Mouse (Mus musculus) hindbrain, embryonic 11.5 days (tissue): Measurements from ENCODE around the gene 1700012B07Rik. TPM values are rescaled to one million over a fixed set of nuclear protein-coding genes. Genes with fewer than 3 reads are reported as not detected.
A peak's percentile ranks its signal among the peaks of the same experiment; 100 is the strongest.

Experiments
- ATAC-seq: fragments of 200-750 bp; cut with Nextera tagmentation; 2 replicates; pipeline ENCODE4 v1.8.0; 2017; ENCODE audit warnings: mild to moderate bottlenecking, moderate TSS enrichment, moderate library complexity; ENCODE audit not compliant: low FRiP score
- DNase-seq: peaks from one replicate; pipeline ENCODE4 v3.0.0-alpha.2; 2015; ENCODE audit warnings: low spot score
- H3K27ac ChIP-seq: fragments of 300-500 bp; sonication (generic); 2 replicates; pipeline ENCODE4 v1.5.1; 2014; ENCODE audit warnings: mild to moderate bottlenecking, low read depth, low read length
- H3K27me3 ChIP-seq: fragments of 300-500 bp; sonication (generic); 2 replicates; pipeline ENCODE4 v1.6.1; 2014; ENCODE audit warnings: mild to moderate bottlenecking, low read length, moderate library complexity, mixed read lengths; ENCODE audit not compliant: control insufficient read depth, insufficient read depth
- H3K36me3 ChIP-seq: fragments of 300-500 bp; sonication (generic); 2 replicates; pipeline ENCODE4 v1.6.1; 2014; ENCODE audit warnings: mild to moderate bottlenecking, low read length, moderate library complexity, mixed read lengths; ENCODE audit not compliant: control insufficient read depth, insufficient read depth
- H3K4me1 ChIP-seq: fragments of 300-500 bp; sonication (generic); replicated peaks from 2 replicates; pipeline ENCODE4 v1.6.1; 2014; ENCODE audit warnings: low read length, mixed read lengths; ENCODE audit not compliant: control insufficient read depth, insufficient read depth
- H3K4me2 ChIP-seq: fragments of 300-500 bp; sonication (generic); replicated peaks from 2 replicates; pipeline ENCODE4 v1.6.1; 2014; ENCODE audit warnings: mild to moderate bottlenecking, low read depth, low read length
- H3K4me3 ChIP-seq: fragments of 300-500 bp; sonication (generic); 2 replicates; pipeline ENCODE4 v1.5.1; 2014; ENCODE audit warnings: low read depth, low read length
- H3K9ac ChIP-seq: fragments of 300-500 bp; sonication (generic); 2 replicates; pipeline ENCODE4 v1.6.1; 2014; ENCODE audit warnings: low read depth, low read length
- H3K9me3 ChIP-seq: fragments of 300-500 bp; sonication (generic); 2 replicates; pipeline ENCODE4 v1.6.1; 2016; ENCODE audit warnings: low read length; ENCODE audit not compliant: control insufficient read depth
- WGBS: fragments of 180-500 bp; shearing (Covaris S2); extraction: QIAGEN DNeasy Blood & Tissue Kit; methylation state at CpG from one replicate; pipeline ENCODE4 v1.1.7; 2014; 5-methylcytosine and 5-hydroxymethylcytosine counted together
- polyA plus RNA-seq: library from polyadenylated mRNA; unstranded; fragments of >200 nt; fragmentation: Nextera tagmentation; extraction: Ambion mirVana; gene quantifications from 2 replicates; pipeline ENCODE4 v1.2.1, GENCODE M21; 2014

1700012B07Rik gene
- not detected in 2 replicates for polyA plus RNA-seq

DNA sequence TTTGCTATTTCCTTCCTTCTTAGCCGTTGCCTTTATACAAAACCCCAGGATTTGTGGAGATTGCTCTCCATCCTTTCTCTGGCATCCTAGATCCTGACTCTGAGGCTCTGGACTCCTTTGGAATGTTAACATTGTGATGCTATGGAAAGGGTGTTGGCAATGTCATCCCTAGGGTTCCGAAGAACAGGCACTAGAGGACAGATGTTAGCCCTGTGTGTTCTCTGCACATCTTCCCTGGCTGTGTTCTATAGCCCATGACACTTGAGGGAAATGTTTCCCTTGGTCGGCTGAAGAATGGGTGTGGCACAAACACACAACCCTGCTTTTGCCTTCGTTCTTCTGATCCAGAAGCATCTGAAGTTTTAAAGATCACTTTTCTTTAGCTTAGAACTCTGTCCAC, at the start of gene 1700012B07Rik:
Gene 1700012B07Rik (minus strand): TSS at position 101 of the 400 bp plus-strand sequence.
- WGBS, result 93% methylated on average over 4 of the region's 4 CpGs
- no peak for ATAC-seq
- no peak within 1 kb of the TSS for H3K4me3 ChIP-seq

DNA sequence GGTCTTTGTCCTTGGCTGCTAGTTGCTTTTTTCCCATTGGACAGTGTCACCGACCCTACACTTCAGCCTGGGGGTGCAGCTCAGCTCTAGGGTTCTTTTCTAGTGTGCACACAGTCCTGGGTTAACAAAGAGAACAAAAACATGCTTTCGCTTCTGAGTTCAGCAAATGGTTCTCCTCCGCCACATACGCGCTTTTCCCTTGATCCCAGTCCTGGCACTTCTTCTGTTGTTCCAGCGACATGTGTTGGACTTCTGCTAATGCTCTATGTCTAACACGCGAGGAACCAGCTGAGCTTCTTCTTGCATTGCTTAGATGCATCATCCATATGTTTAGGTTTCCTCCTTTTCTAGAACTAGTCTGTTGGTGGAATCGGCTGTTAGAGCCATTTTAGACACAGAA, 48.9 kb upstream of the 1700012B07Rik start:
- Histone ChIP-seq H3K27me3 (no peaks in the 10 kb centered on the region), H3K27ac (no peak overlapping the region), H3K4me2 (no peak overlapping the region), H3K4me1 (no peaks in the 10 kb centered on the region), H3K36me3 (no peaks in the 10 kb centered on the region), H3K9me3 (no peaks in the 10 kb centered on the region), H3K4me3 (no peak overlapping the region), H3K9ac (no peak overlapping the region)
- ATAC-seq (no peak), DNase-seq (no peak)
- WGBS, result 87% methylated on average over 9 of the region's 9 CpGs

More for the DNA sequence above, at the start of gene 1700012B07Rik:
- Histone ChIP-seq H3K27me3 (no peaks in the 10 kb centered on the region), H3K9me3 (no peaks in the 10 kb centered on the region), H3K36me3 (no peaks in the 10 kb centered on the region), H3K9ac (no peak within 1 kb of the TSS), H3K27ac (no peak within 1 kb of the TSS), H3K4me2 (no peak within 1 kb of the TSS), H3K4me1 (no peaks in the 10 kb centered on the region)
- DNase-seq, result no peak

DNA sequence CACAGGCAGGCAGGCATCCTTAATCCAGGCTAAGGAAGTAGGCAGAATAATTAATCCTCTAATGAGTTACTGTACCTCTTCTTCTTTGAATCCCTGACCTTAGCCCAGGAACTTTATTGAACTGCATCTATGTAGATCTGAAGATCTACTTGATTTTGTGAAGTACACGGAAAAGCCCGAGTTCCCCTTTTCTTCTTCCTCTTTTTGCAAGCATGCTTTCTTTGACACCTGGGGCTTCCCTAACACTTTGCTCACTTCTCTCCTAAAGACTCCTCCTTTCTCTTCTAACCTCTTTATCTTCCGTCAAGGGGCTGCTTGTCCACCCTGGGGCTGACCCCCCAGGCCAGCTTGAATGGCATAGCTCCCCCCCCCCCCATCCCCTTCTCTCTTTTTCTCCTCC, 48.0 kb upstream of the 1700012B07Rik start:
- no peaks in the 10 kb centered on the region for H3K9me3 ChIP-seq
- no peaks in the 10 kb centered on the region for H3K4me1 ChIP-seq
- no peaks in the 10 kb centered on the region for H3K36me3 ChIP-seq
- no peaks in the 10 kb centered on the region for H3K27me3 ChIP-seq
- H3K4me2 ChIP-seq, result no peak overlapping the region
- ATAC-seq (no peak), DNase-seq (no peak)
- H3K4me3 ChIP-seq, result no peak overlapping the region
- no peak overlapping the region for H3K27ac ChIP-seq
- WGBS, result 82% methylated on average over 3 of the region's 3 CpGs
- no peak overlapping the region for H3K9ac ChIP-seq

DNA sequence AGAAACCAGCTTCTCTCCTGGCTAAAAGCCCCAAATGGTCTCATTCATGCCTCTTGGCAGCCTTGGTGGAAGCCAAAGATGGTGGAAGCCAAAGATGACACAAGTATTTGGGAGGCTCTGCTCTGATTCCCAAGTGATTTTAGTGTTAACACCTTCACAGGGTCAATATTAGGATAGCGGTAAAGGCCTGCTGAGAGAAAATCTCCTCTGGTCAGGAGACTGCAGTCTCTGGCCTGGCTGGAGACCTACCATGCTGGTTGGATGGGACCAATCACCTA, 47.6 kb upstream of the 1700012B07Rik start:
- no peaks in the 10 kb centered on the region for H3K4me1 ChIP-seq
- DNase-seq (no peak), ATAC-seq (no peak)
- H3K4me2 ChIP-seq, result no peak overlapping the region
- no peak overlapping the region for H3K4me3 ChIP-seq
- H3K9ac ChIP-seq, result no peak overlapping the region
- 94% methylated on average over 1 of the region's 1 CpGs for WGBS
- H3K27me3 ChIP-seq, result no peaks in the 10 kb centered on the region
- no peak overlapping the region for H3K27ac ChIP-seq
- no peaks in the 10 kb centered on the region for H3K36me3 ChIP-seq
- no peaks in the 10 kb centered on the region for H3K9me3 ChIP-seq

DNA sequence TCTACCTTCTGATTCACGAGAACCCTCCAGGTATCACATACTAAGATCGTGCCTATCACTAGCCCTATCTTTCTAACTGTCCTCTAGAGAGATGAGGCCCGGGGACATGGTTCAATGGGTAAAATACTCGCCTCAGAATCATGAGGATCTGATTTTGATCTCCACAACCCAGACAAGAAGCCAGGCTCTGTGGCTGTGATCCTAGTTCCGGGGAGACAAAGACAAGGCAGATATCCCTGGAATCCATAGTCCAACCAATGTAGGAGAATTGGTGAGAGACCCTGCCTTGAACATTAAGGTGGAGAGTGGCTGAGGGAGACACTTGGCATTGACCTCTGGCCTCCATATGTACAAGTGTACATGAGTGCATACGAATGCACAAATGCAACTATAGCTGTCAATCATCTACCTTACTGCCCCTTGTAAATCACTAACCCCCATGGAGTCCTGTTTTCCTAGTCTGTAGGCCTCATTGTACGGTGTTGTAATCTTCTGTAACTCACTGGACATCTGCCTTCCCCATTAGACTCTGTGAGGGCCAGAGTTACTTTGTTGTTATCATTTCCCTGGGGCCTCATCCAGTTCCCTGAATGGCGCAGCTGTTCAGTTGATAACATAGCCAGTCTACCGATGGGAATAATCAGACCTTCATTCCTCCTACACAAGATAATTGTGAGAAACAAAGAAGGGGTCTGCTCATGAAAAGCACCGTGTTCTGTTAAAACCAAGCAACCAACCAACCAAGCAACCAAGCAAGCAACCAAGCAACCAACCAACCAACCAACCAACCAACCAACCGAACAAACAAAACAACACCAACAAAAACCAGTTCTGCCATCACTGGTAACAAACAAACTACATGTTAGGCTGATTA, 47.0 kb upstream of the 1700012B07Rik start:
- Histone ChIP-seq H3K27ac (no peak overlapping the region), H3K27me3 (no peaks in the 10 kb centered on the region), H3K4me2 (no peak overlapping the region), H3K9ac (no peak overlapping the region), H3K9me3 (no peaks in the 10 kb centered on the region), H3K4me3 (no peak overlapping the region), H3K4me1 (no peaks in the 10 kb centered on the region), H3K36me3 (no peaks in the 10 kb centered on the region)
- DNase-seq, result no peak
- 84% methylated on average over 11 of the region's 11 CpGs for WGBS
- ATAC-seq, result no peak

DNA sequence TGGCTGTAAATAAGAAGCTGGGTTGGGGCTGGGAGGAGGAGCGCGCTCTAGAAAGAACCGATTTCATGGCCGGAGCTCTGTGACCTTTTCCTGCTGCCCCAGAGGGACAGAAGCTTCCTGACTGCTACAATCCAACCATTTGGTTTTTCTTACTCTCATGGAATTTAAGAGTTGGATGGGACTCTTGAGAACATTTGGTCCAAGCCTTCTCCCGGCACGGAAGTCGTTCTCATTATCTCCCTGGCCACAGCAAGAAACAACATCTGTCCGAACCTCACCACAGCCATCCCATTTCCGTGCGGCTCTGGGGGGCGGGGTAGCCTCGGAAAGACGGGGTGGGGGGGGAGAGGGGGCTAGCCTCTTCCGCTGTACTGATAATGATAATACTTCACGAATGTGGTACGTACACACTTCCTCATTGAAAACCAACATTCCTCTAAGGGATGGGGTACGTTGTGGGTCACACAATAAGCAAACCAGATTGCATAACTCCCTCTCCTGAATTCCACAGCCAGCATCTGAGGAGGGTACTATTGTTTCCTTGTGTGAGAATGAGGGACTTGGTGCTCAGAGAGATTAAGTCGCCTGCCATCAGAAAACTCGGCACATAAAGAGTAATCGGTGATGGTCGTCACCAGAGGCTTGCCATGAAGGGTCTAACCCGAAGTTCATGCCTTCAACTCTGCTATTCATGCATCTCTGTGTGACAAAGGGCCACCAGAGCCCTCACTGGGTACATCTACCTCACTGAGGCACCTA, 46.2 kb upstream of the 1700012B07Rik start:
- Histone ChIP-seq H3K27ac (no peak overlapping the region), H3K4me3 (no peak overlapping the region), H3K36me3 (no peaks in the 10 kb centered on the region), H3K4me2 (no peak overlapping the region), H3K9ac (no peak overlapping the region), H3K9me3 (no peaks in the 10 kb centered on the region), H3K4me1 (no peaks in the 10 kb centered on the region), H3K27me3 (no peaks in the 10 kb centered on the region)
- WGBS, result 85% methylated on average over 22 of the region's 22 CpGs
- ATAC-seq (no peak), DNase-seq (no peak)

DNA sequence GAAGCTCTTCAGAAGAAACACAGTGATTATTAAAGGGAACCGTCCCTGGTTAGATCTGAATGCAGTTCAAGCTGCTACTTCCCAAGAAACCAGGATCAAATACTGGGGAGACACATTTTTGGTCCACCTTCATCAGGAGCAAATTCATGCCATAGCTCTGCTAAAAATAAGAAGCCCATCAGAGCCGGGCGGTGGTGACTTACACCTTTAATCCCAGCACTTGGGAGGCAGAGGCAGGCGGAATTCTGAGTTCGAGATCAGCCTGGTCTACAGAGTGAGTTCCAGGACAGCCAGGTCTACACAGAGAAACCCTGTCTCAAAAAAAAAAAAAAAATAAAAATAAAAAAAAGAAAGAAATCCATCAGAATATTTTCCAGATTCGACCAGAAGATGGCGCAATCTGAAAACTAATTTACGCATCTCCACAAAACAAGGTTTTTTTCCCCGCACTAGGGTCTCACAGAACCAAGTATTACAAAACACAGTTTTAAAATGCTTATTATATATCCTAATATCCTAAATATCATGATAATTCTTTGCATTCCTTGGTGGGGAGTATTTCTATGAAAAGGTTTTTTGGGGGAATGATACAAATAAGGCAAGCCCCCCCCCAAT, 45.4 kb upstream of the 1700012B07Rik start:
- Histone ChIP-seq H3K27me3 (no peaks in the 10 kb centered on the region), H3K9ac (no peak overlapping the region), H3K9me3 (no peaks in the 10 kb centered on the region), H3K4me2 (no peak overlapping the region), H3K4me3 (no peak overlapping the region), H3K27ac (no peak overlapping the region), H3K4me1 (no peaks in the 10 kb centered on the region), H3K36me3 (no peaks in the 10 kb centered on the region)
- ATAC-seq (no peak), DNase-seq (peak; percentile 73)
- 52% methylated on average over 9 of the region's 9 CpGs for WGBS

DNA sequence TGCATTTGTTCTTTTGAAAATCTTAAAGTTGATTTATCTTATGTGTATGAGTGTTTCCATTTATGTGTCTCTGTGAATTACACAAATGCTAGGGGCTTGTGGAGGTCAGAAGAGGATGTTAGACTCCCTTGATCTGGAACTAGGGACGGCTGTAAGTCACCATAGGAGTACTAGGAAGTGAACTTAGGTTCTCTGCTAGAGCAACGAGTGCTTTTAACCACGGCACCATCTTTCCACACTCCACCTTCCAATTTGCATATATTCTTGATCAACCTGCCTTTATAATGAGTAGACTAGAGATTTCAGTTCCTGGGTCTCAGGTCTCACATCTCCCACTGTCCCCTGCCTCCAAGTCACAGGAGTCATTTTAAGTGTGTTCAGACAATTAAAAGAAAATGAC, 44.8 kb upstream of the 1700012B07Rik start:
- Histone ChIP-seq H3K27ac (no peak overlapping the region), H3K36me3 (no peaks in the 10 kb centered on the region), H3K27me3 (no peaks in the 10 kb centered on the region), H3K4me3 (no peak overlapping the region), H3K4me2 (no peak overlapping the region), H3K9me3 (no peaks in the 10 kb centered on the region), H3K4me1 (no peaks in the 10 kb centered on the region), H3K9ac (no peak overlapping the region)
- ATAC-seq (no peak), DNase-seq (no peak)
- 80% methylated on average over 3 of the region's 3 CpGs for whole genome bisulfite sequencing
